Mouse (Mus musculus): ENCODE results near the gene Cd59a. TPM values are rescaled to one million over a fixed set of nuclear protein-coding genes. Genes with fewer than 3 reads are reported as not detected.

Gene Cd59a
- polyA plus RNA-seq, 1 experiment: 3.8 TPM

DNA sequence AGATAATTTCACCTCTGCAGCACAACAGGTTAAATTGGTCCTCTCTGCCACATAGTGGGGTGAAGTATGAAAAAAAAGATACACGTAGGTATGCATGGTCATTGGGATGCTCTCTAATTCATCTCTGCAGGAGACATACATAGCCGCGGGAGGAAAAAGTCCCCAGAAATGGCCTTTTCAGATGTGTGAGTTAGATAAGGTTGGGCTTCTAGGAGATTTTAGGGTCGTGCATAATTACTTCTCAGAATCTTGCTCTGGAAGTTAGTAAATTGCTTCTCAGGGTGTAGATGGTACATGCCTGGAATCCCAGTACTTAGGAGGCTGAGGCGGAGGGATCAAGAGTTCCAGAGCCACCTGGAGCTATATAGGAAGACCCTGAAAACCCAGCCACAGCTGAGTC lies 28.5 kb downstream of the Cd59a start:
- Histone ChIP-seq H3K4me3 (ENCODE audit: low read depth, low read length) (no peak overlapping the region), H3K36me3 (ENCODE audit: control insufficient read depth, insufficient read depth, low read length) (no peaks in the 10 kb centered on the region), H3K27ac (ENCODE audit: insufficient read depth, low read depth, low read length) (no peak overlapping the region)

DNA sequence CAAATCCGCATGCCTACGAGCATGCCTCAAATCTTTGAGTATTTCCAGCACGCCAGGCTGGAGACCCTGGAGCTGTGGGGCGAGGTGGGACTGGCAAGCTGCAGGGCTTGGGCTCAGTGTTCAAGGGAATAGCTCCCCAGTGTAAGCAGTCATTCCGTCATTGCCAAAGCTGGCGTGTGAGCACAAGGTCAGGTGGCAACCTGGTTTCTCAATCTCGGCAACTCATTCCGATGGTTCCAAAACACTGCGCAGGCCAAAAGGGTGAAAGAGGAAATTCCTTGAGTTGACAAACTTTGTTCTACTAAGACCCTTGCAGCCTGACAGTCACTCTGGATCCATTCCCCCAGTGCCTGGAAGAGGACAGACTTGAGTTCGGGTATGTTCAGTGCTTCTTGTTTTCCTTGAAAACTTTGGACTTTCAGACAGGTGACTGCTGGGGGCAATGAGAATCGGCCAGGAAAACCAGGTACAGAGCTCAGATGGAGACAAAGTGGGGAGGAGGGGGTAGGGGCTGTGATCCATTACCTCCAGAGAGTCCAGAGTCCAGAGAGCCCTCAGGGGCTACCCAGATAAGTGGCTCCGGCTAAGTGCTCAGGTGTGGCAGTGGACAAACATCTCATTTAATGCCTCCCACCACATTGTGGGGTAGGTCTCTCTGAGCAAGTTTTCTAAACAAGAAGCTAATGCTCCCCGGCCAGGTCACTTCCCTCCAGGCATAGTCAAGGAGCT lies 33.4 kb downstream of the Cd59a start:
- 60% methylated on average over 13 of the region's 13 CpGs for WGBS
- TF ChIP-seq POLR2A (IDR thresholded peaks at IDR 0.05; ENCODE audit: low read depth, low read length) (no peak), CTCF (IDR thresholded peaks at IDR 0.05; ENCODE audit: extremely low read depth, insufficient read length, insufficient replicate concordance, low read depth, low read length) (no peak)
- Histone ChIP-seq H3K27ac (ENCODE audit: insufficient read depth, low read depth, low read length) (no peak overlapping the region), H3K27me3 (ENCODE audit: control insufficient read depth, insufficient read depth, low read length) (peaks cover 4% of the 10 kb centered on the region; the same call in 1 of the 2 replicates), H3K4me3 (ENCODE audit: low read depth, low read length) (no peak overlapping the region), H3K4me1 (ENCODE audit: control insufficient read depth, insufficient read depth, insufficient read length, low read length) (no peaks in the 10 kb centered on the region; the same call in 1 of the 2 replicates), H3K36me3 (ENCODE audit: control insufficient read depth, insufficient read depth, low read length) (no peaks in the 10 kb centered on the region)

More for the DNA sequence above, 28.5 kb downstream of the Cd59a start:
- Histone ChIP-seq H3K4me1 (ENCODE audit: control insufficient read depth, insufficient read depth, insufficient read length, low read length) (peaks cover 3% of the 10 kb centered on the region), H3K27me3 (ENCODE audit: control insufficient read depth, insufficient read depth, low read length) (peaks cover 10% of the 10 kb centered on the region)
- 82% methylated on average over 5 of the region's 5 CpGs for WGBS
- TF ChIP-seq POLR2A (IDR thresholded peaks at IDR 0.05; ENCODE audit: low read depth, low read length): no peak
- no peak for TF ChIP-seq CTCF (IDR thresholded peaks at IDR 0.05; ENCODE audit: extremely low read depth, insufficient read length, insufficient replicate concordance, low read depth, low read length)

DNA sequence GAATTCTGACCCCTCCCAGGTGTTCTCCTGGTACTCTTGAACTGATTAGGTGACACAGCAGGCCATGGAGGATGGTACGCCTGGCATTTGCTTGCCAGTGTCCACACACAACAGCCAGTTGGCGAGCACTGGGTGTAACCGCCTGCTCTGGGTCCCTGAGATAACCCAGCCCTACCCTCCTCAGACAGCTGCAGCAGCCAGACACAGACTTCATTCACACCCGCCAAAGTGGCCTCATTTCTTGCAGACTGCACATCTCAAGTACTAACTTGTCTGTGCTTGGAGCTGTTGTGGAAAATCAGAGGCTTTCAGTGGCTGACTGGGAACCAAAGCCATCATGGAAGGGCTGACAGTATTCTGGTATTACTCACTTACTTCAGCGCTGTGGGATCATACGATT lies 34.6 kb downstream of the Cd59a start:
- 33% methylated on average over 6 of the region's 6 CpGs for WGBS
- no peak overlapping the region for H3K27ac ChIP-seq (ENCODE audit: insufficient read depth, low read depth, low read length)

DNA sequence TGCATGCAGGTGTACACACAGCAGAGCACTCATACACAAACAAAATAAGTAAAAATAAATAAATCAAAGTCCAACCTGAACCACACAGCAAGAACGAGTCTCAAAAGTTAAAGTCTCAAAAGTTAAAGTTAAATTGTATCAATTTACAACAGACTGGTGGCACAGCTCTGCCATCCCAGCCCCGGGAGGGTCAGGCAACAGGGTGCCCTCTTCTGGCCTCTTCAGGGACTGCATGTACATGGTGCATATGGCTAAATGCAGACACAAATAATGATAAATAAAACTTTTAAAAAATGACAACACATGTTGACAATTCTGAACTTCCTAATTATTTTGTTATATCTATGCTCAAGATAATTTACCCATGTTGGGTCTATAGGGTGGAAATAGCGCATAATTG lies 35.4 kb downstream of the Cd59a start:
- TF ChIP-seq CTCF (IDR thresholded peaks at IDR 0.05; ENCODE audit: extremely low read depth, insufficient read length, insufficient replicate concordance, low read depth, low read length) (peak; percentile 63; the same call in 1 of the 2 replicates), POLR2A (IDR thresholded peaks at IDR 0.05; ENCODE audit: low read depth, low read length) (no peak)
- no peaks in the 10 kb centered on the region; the same call in 1 of the 2 replicates for H3K4me1 ChIP-seq (ENCODE audit: control insufficient read depth, insufficient read depth, insufficient read length, low read length)
- 59% methylated on average over 3 of the region's 3 CpGs for WGBS
- no peak overlapping the region for H3K4me3 ChIP-seq (ENCODE audit: low read depth, low read length)
- no peaks in the 10 kb centered on the region for H3K27me3 ChIP-seq (ENCODE audit: control insufficient read depth, insufficient read depth, low read length)
- no peak overlapping the region for H3K27ac ChIP-seq (ENCODE audit: insufficient read depth, low read depth, low read length)
- no peaks in the 10 kb centered on the region for H3K36me3 ChIP-seq (ENCODE audit: control insufficient read depth, insufficient read depth, low read length)

More for the DNA sequence above, 34.6 kb downstream of the Cd59a start:
- H3K36me3 ChIP-seq (ENCODE audit: control insufficient read depth, insufficient read depth, low read length): no peaks in the 10 kb centered on the region
- H3K4me3 ChIP-seq (ENCODE audit: low read depth, low read length): no peak overlapping the region
- peaks cover 4% of the 10 kb centered on the region; the same call in 1 of the 2 replicates for H3K27me3 ChIP-seq (ENCODE audit: control insufficient read depth, insufficient read depth, low read length)
- TF ChIP-seq CTCF (IDR thresholded peaks at IDR 0.05; ENCODE audit: extremely low read depth, insufficient read length, insufficient replicate concordance, low read depth, low read length) (no peak), POLR2A (IDR thresholded peaks at IDR 0.05; ENCODE audit: low read depth, low read length) (no peak)
- no peaks in the 10 kb centered on the region; the same call in 1 of the 2 replicates for H3K4me1 ChIP-seq (ENCODE audit: control insufficient read depth, insufficient read depth, insufficient read length, low read length)

DNA sequence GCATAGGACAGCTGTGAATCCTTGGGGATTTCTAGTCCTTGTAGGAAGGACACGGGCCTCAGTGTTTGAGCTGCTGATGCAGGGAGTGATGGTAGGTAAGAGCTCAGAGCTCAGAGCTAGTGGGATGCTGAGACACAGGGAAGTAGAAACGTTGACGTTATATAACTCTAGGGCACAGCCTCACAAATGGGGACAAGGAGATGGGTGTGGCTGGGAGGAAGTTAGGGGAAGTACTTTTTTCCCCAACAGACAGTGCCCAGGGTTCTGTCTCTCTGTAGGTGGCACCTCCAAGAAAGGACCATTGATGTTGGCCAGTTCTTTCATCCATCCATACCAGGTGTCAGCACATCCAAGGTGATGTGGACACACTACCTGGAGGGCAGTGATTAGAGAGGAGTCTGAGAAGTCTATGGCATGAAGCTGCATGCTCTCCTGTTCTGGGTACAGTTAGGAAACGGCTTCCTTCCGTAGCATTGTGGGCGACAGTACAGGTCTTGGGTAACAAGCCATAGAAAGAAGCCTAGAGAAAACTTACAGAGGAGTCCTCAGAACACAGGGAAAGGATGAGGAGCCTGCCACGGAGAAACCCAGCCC lies 36.8 kb downstream of the Cd59a start:
- Histone ChIP-seq H3K36me3 (ENCODE audit: control insufficient read depth, insufficient read depth, low read length) (no peaks in the 10 kb centered on the region), H3K27me3 (ENCODE audit: control insufficient read depth, insufficient read depth, low read length) (no peaks in the 10 kb centered on the region), H3K27ac (ENCODE audit: insufficient read depth, low read depth, low read length) (no peak overlapping the region), H3K4me1 (ENCODE audit: control insufficient read depth, insufficient read depth, insufficient read length, low read length) (no peaks in the 10 kb centered on the region; the same call in 1 of the 2 replicates), H3K4me3 (ENCODE audit: low read depth, low read length) (no peak overlapping the region)
- WGBS: 50% methylated on average over 7 of the region's 7 CpGs
- TF ChIP-seq POLR2A (IDR thresholded peaks at IDR 0.05; ENCODE audit: low read depth, low read length) (no peak), CTCF (IDR thresholded peaks at IDR 0.05; ENCODE audit: extremely low read depth, insufficient read length, insufficient replicate concordance, low read depth, low read length) (no peak)

DNA sequence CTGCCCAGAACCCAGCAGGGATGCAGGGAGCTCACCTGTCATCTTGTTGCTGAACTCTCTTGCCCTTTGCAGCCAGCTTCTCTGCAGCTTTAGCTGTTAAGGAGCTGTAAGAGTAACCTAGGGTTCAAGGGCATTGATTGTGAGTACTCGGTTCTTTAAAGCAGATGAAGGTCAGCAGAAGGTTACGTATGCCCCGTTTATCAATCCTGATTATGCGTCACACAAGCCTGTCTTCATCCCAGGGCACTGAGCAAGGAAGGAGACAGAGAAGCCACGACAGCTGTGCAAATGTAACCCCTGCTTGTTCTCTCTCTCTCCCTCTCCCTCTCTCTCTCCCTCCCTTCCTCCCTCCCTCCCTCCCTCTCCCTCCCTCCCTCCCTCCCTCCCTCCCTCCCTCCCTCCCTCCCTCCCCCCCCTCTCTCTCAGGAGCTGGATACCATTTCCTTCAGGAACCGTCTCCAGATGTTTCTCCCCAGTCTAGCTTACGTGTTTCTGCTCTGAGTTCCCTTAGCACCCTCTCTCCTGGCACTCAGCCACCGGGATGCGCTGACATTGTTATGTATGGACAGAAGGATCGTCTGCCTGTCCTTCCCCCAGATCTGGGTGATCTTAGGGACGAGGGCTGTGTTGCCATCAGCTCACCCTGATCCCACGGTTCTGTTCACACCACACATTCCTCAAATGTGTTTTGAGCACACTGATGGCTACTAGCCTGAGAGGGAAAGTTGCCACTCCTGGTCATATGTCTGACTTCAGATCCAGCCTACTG lies 37.6 kb downstream of the Cd59a start:
- no peaks in the 10 kb centered on the region; the same call in 1 of the 2 replicates for H3K4me1 ChIP-seq (ENCODE audit: control insufficient read depth, insufficient read depth, insufficient read length, low read length)
- H3K36me3 ChIP-seq (ENCODE audit: control insufficient read depth, insufficient read depth, low read length): no peaks in the 10 kb centered on the region
- no peak overlapping the region for H3K4me3 ChIP-seq (ENCODE audit: low read depth, low read length)
- no peak overlapping the region for H3K27ac ChIP-seq (ENCODE audit: insufficient read depth, low read depth, low read length)
- TF ChIP-seq CTCF (IDR thresholded peaks at IDR 0.05; ENCODE audit: extremely low read depth, insufficient read length, insufficient replicate concordance, low read depth, low read length) (no peak), POLR2A (IDR thresholded peaks at IDR 0.05; ENCODE audit: low read depth, low read length) (no peak)
- WGBS: 30% methylated on average over 12 of the region's 12 CpGs
- H3K27me3 ChIP-seq (ENCODE audit: control insufficient read depth, insufficient read depth, low read length): no peaks in the 10 kb centered on the region
